Mouse (Mus musculus): ENCODE measurements around the gene Pcnx. TPM values are rescaled to one million over a fixed set of nuclear protein-coding genes. Genes with fewer than 3 reads are reported as not detected.
A peak's percentile ranks its signal among the peaks of the same experiment; 100 is the strongest.

The Pcnx gene
- total RNA-seq (2014; rRNA removed): 46.6 TPM in 2 replicates
- polyA plus RNA-seq (2015; fragmentation: Nextera tagmentation; extraction: Ambion mirVana): 4.8 and 8.2 TPM in 2 replicates

- ATAC-seq (ENCODE audit: low FRiP score): peak; percentile 76
- Histone ChIP-seq H3K36me3 (ENCODE audit: insufficient read depth, low read length) (no peaks in the 10 kb centered on the region), H3K9ac (replicated peaks; ENCODE audit: low read length, poor library complexity, severe bottlenecking) (peak within 1 kb of the TSS; percentile 96), H3K4me3 (ENCODE audit: low read depth, low read length) (peak within 1 kb of the TSS; percentile 97), H3K27me3 (ENCODE audit: insufficient read depth, low read length) (no peaks in the 10 kb centered on the region), H3K4me2 (ENCODE audit: low read depth, low read length, poor library complexity, severe bottlenecking) (peak within 1 kb of the TSS; percentile 63), H3K9me3 (ENCODE audit: low read length) (no peaks in the 10 kb centered on the region), H3K4me1 (ENCODE audit: insufficient read depth, low read length) (peaks cover 7% of the 10 kb centered on the region; the same call in 1 of the 2 replicates), H3K27ac (ENCODE audit: low read depth, low read length) (peak within 1 kb of the TSS; percentile 90)
- 3% methylated on average over 28 of the region's 83 CpGs for WGBS
- peak; percentile 71 for TF ChIP-seq CTCF (IDR thresholded peaks at IDR 0.05)
- peak; percentile 88 for DNase-seq (ENCODE audit: low spot score)
Observed at GRCm38 (mm10) chr12:81859351-81860307, at the start of gene Pcnx. Gene Pcnx (plus strand): TSS chr12:81860023.

GRCm38 (mm10) chr12:81810417-81810816 is 49.4 kb upstream of the Pcnx start:
- WGBS: 41% methylated on average over 8 of the region's 8 CpGs
- no peaks in the 10 kb centered on the region for H3K36me3 ChIP-seq (ENCODE audit: insufficient read depth, low read length)
- no peaks in the 10 kb centered on the region; the same call in 1 of the 2 replicates for H3K4me1 ChIP-seq (ENCODE audit: insufficient read depth, low read length)
- H3K9ac ChIP-seq (replicated peaks; ENCODE audit: low read length, poor library complexity, severe bottlenecking): no peak overlapping the region
- no peaks in the 10 kb centered on the region for H3K9me3 ChIP-seq (ENCODE audit: low read length)
- no peak overlapping the region for H3K4me3 ChIP-seq (ENCODE audit: low read depth, low read length)
- no peak overlapping the region for H3K4me2 ChIP-seq (ENCODE audit: low read depth, low read length, poor library complexity, severe bottlenecking)
- TF ChIP-seq CTCF (IDR thresholded peaks at IDR 0.05): no peak
- DNase-seq (ENCODE audit: low spot score) (no peak), ATAC-seq (ENCODE audit: low FRiP score) (no peak)
- no peak overlapping the region for H3K27ac ChIP-seq (ENCODE audit: low read depth, low read length)
- no peaks in the 10 kb centered on the region for H3K27me3 ChIP-seq (ENCODE audit: insufficient read depth, low read length)

GRCm38 (mm10) chr12:81814742-81815141 is 45.1 kb upstream of the Pcnx start:
- no peak overlapping the region for H3K4me3 ChIP-seq (ENCODE audit: low read depth, low read length)
- DNase-seq (ENCODE audit: low spot score) (no peak), ATAC-seq (ENCODE audit: low FRiP score) (no peak)
- no peaks in the 10 kb centered on the region for H3K4me1 ChIP-seq (ENCODE audit: insufficient read depth, low read length)
- 92% methylated on average over 5 of the region's 5 CpGs for WGBS
- no peaks in the 10 kb centered on the region for H3K27me3 ChIP-seq (ENCODE audit: insufficient read depth, low read length)
- TF ChIP-seq CTCF (IDR thresholded peaks at IDR 0.05): no peak
- no peaks in the 10 kb centered on the region for H3K36me3 ChIP-seq (ENCODE audit: insufficient read depth, low read length)
- no peaks in the 10 kb centered on the region for H3K9me3 ChIP-seq (ENCODE audit: low read length)
- H3K9ac ChIP-seq (replicated peaks; ENCODE audit: low read length, poor library complexity, severe bottlenecking): no peak overlapping the region
- H3K27ac ChIP-seq (ENCODE audit: low read depth, low read length): no peak overlapping the region
- no peak overlapping the region for H3K4me2 ChIP-seq (ENCODE audit: low read depth, low read length, poor library complexity, severe bottlenecking)

- no peaks in the 10 kb centered on the region for H3K27me3 ChIP-seq (ENCODE audit: insufficient read depth, low read length)
- H3K4me3 ChIP-seq (ENCODE audit: low read depth, low read length): peak overlapping the region; percentile 15; the same call in 1 of the 2 replicates
- no peak overlapping the region for H3K9ac ChIP-seq (replicated peaks; ENCODE audit: low read length, poor library complexity, severe bottlenecking)
- H3K27ac ChIP-seq (ENCODE audit: low read depth, low read length): no peak overlapping the region
- no peaks in the 10 kb centered on the region for H3K36me3 ChIP-seq (ENCODE audit: insufficient read depth, low read length)
- no peak for TF ChIP-seq CTCF (IDR thresholded peaks at IDR 0.05)
- peak overlapping the region; percentile 37 for H3K4me2 ChIP-seq (ENCODE audit: low read depth, low read length, poor library complexity, severe bottlenecking)
- DNase-seq (ENCODE audit: low spot score) (peak; percentile 57), ATAC-seq (ENCODE audit: low FRiP score) (peak; percentile 58; the same call in 1 of the 2 replicates)
- 10% methylated on average over 10 of the region's 10 CpGs for WGBS
- no peaks in the 10 kb centered on the region for H3K9me3 ChIP-seq (ENCODE audit: low read length)
- H3K4me1 ChIP-seq (ENCODE audit: insufficient read depth, low read length): no peaks in the 10 kb centered on the region
Observed at GRCm38 (mm10) chr12:81816330-81817125, 43.3 kb upstream of the Pcnx start.

GRCm38 (mm10) chr12:81817126-81817505 is 42.7 kb upstream of the Pcnx start:
- Histone ChIP-seq H3K9me3 (ENCODE audit: low read length) (no peaks in the 10 kb centered on the region), H3K4me3 (ENCODE audit: low read depth, low read length) (peak overlapping the region; percentile 15; the same call in 1 of the 2 replicates), H3K27ac (ENCODE audit: low read depth, low read length) (no peak overlapping the region), H3K4me1 (ENCODE audit: insufficient read depth, low read length) (no peaks in the 10 kb centered on the region), H3K36me3 (ENCODE audit: insufficient read depth, low read length) (no peaks in the 10 kb centered on the region), H3K4me2 (ENCODE audit: low read depth, low read length, poor library complexity, severe bottlenecking) (peak overlapping the region; percentile 37), H3K9ac (replicated peaks; ENCODE audit: low read length, poor library complexity, severe bottlenecking) (no peak overlapping the region), H3K27me3 (ENCODE audit: insufficient read depth, low read length) (no peaks in the 10 kb centered on the region)
- DNase-seq (ENCODE audit: low spot score) (peak; percentile 59), ATAC-seq (ENCODE audit: low FRiP score) (peak; percentile 66; the same call in 1 of the 2 replicates)
- 27% methylated on average over 6 of the region's 6 CpGs for WGBS
- TF ChIP-seq CTCF (IDR thresholded peaks at IDR 0.05): no peak
